Mouse (Mus musculus) adrenal gland, adult 8-10 months (tissue): ENCODE data around the gene Galnt18. TPM values are rescaled to one million over a fixed set of nuclear protein-coding genes. Genes with fewer than 3 reads are reported as not detected.

Experiments used
- DNase-seq: peaks from one replicate; pipeline ENCODE4 v3.0.0; 2022
- total RNA-seq, 4 experiments: library from RNA; stranded (reverse); gene quantifications; 2 replicates each; pipeline ENCODE4 v1.2.4; 2022

Galnt18 gene
- total RNA-seq, 4 experiments from 2014 or later: 15.8 to 23.0 (median 20.3) TPM

GRCm38 (mm10) chr7:111547069-111547468 is 232.7 kb downstream of the Galnt18 start:
- DNase-seq: no peak

GRCm38 (mm10) chr7:111545614-111546013 is 234.2 kb downstream of the Galnt18 start:
- no peak for DNase-seq

- no peak for DNase-seq
These were observed 241.8 kb downstream of the Galnt18 start for GRCm38 (mm10) chr7:111537946-111538345.

- no peak for DNase-seq
These were observed 244.9 kb downstream of the Galnt18 start for GRCm38 (mm10) chr7:111534826-111535405.

- DNase-seq: no peak
These were observed 250.7 kb downstream of the Galnt18 start for GRCm38 (mm10) chr7:111528961-111529643.

GRCm38 (mm10) chr7:111528462-111528861 is 251.3 kb downstream of the Galnt18 start:
- no peak for DNase-seq

- DNase-seq: no peak
These were observed 258.9 kb downstream of the Galnt18 start for GRCm38 (mm10) chr7:111520881-111521280.

GRCm38 (mm10) chr7:111518581-111519242 is 261.1 kb downstream of the Galnt18 start:
- no peak for DNase-seq

- no peak for DNase-seq
These were observed 262.9 kb downstream of the Galnt18 start for GRCm38 (mm10) chr7:111516882-111517281.

GRCm38 (mm10) chr7:111515471-111515870 is 264.3 kb downstream of the Galnt18 start:
- no peak for DNase-seq

GRCm38 (mm10) chr7:111509167-111509854 is 270.5 kb downstream of the Galnt18 start:
- no peak for DNase-seq

- no peak for DNase-seq
These were observed 279.2 kb downstream of the Galnt18 start for GRCm38 (mm10) chr7:111500616-111501015.

- no peak for DNase-seq
These were observed 280.5 kb downstream of the Galnt18 start for GRCm38 (mm10) chr7:111499255-111499790.

- no peak for DNase-seq
These were observed 282.6 kb downstream of the Galnt18 start for GRCm38 (mm10) chr7:111497191-111497590.

- peak; percentile 61 for DNase-seq
These were observed 287.4 kb downstream of the Galnt18 start for GRCm38 (mm10) chr7:111492242-111492949.

GRCm38 (mm10) chr7:111491566-111491965 is 288.2 kb downstream of the Galnt18 start:
- no peak for DNase-seq

GRCm38 (mm10) chr7:111486811-111487333 is 292.9 kb downstream of the Galnt18 start:
- peak; percentile 42 for DNase-seq

GRCm38 (mm10) chr7:111483896-111484295 is 295.9 kb downstream of the Galnt18 start:
- no peak for DNase-seq

- DNase-seq: no peak
These were observed 296.5 kb downstream of the Galnt18 start for GRCm38 (mm10) chr7:111483321-111483720.

GRCm38 (mm10) chr7:111467715-111468114 is 312.1 kb downstream of the Galnt18 start:
- DNase-seq: no peak

- DNase-seq: no peak
These were observed 313.1 kb downstream of the Galnt18 start for GRCm38 (mm10) chr7:111466720-111467119.

- no peak for DNase-seq
These were observed 313.7 kb downstream of the Galnt18 start for GRCm38 (mm10) chr7:111466121-111466520.
